Mouse (Mus musculus) bone marrow macrophage, adult 2 months (primary cell): ENCODE results near the gene Lime1.

Experiments
- CTCF ChIP-seq: IDR thresholded peaks from 2 replicates; pipeline ENCODE4 v1.5.1; 2012; ENCODE audit warnings: low read depth, mild to moderate bottlenecking, low read length, moderate library complexity
- POLR2A ChIP-seq: IDR thresholded peaks from 2 replicates; pipeline ENCODE4 v1.6.1; 2012; ENCODE audit warnings: mild to moderate bottlenecking, low read depth, low read length, borderline replicate concordance

DNA sequence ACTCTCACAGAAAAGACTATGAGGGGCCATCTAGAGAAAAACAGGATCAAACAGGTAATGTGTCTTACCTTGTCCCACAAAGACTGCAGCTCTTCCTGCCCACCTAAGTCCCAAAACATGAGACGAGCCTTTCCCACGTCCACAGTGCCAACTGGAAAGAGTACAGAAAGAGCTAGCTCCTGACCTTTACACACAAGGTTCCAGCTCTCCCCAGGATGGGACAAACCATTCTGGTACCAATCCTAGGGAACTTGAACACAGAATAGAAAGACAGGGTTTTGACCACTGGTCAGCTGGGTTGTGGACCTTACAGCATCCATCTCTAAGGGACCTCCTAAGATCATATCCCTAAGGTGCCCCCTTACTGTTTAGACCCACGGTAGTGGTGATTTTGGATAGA is 15.9 kb upstream of the Lime1 start:
- TF ChIP-seq CTCF (no peak), POLR2A (no peak)
